Mouse (Mus musculus): ENCODE results near the gene Tapbp. TPM values are rescaled to one million over a fixed set of nuclear protein-coding genes. Genes with fewer than 3 reads are reported as not detected.

The Tapbp gene
- polyA plus RNA-seq, 1 experiment from 2014 or later, result 52.6 TPM

- Histone ChIP-seq H3K9ac (no peak overlapping the region), H3K36me3 (peaks cover 38% of the 10 kb centered on the region), H3K4me1 (no peaks in the 10 kb centered on the region), H3K27me3 (no peaks in the 10 kb centered on the region), H3K9me3 (no peaks in the 10 kb centered on the region), H3K27ac (no peak overlapping the region), H3K4me2 (no peak overlapping the region), H3K4me3 (no peak overlapping the region)
- no peak for ATAC-seq (ENCODE audit: borderline replicate concordance, extremely low read depth, low FRiP score, low TSS enrichment)
- 88% methylated on average over 17 of the region's 17 CpGs for WGBS
Measured at GRCm38 (mm10) chr17:33965082-33965845, 49.6 kb downstream of the Tapbp start.

- no peaks in the 10 kb centered on the region for H3K9me3 ChIP-seq
- ATAC-seq (ENCODE audit: borderline replicate concordance, extremely low read depth, low FRiP score, low TSS enrichment), result no peak; the same call in 1 of the 2 replicates
- no peaks in the 10 kb centered on the region for H3K4me1 ChIP-seq
- H3K27me3 ChIP-seq, result no peaks in the 10 kb centered on the region
- H3K36me3 ChIP-seq, result peaks cover 34% of the 10 kb centered on the region
- H3K27ac ChIP-seq, result no peak overlapping the region
- 73% methylated on average over 16 of the region's 16 CpGs for WGBS
- H3K9ac ChIP-seq, result no peak overlapping the region
- no peak overlapping the region for H3K4me3 ChIP-seq
- no peak overlapping the region for H3K4me2 ChIP-seq
Measured at GRCm38 (mm10) chr17:33965846-33966550, 50.3 kb downstream of the Tapbp start.

GRCm38 (mm10) chr17:33968489-33968888 lies 52.8 kb downstream of the Tapbp start:
- no peak overlapping the region for H3K4me3 ChIP-seq
- WGBS, result 2% methylated on average over 9 of the region's 9 CpGs

GRCm38 (mm10) chr17:33968927-33969326 lies 53.2 kb downstream of the Tapbp start:
- H3K27me3 ChIP-seq, result no peaks in the 10 kb centered on the region; the same call in 1 of the 2 replicates
- 28% methylated on average over 5 of the region's 5 CpGs for WGBS
- no peak for ATAC-seq (ENCODE audit: borderline replicate concordance, extremely low read depth, low FRiP score, low TSS enrichment)
- H3K4me1 ChIP-seq, result no peaks in the 10 kb centered on the region
- H3K9me3 ChIP-seq, result no peaks in the 10 kb centered on the region
- H3K4me2 ChIP-seq, result no peak overlapping the region
- H3K4me3 ChIP-seq, result no peak overlapping the region
- peaks cover 8% of the 10 kb centered on the region; the same call in 1 of the 2 replicates for H3K36me3 ChIP-seq
- no peak overlapping the region for H3K9ac ChIP-seq
- H3K27ac ChIP-seq, result no peak overlapping the region

More at GRCm38 (mm10) chr17:33968489-33968888, 52.8 kb downstream of the Tapbp start:
- peaks cover 12% of the 10 kb centered on the region for H3K36me3 ChIP-seq
- no peak overlapping the region for H3K9ac ChIP-seq
- no peak overlapping the region for H3K4me2 ChIP-seq
- no peaks in the 10 kb centered on the region for H3K9me3 ChIP-seq
- ATAC-seq (ENCODE audit: borderline replicate concordance, extremely low read depth, low FRiP score, low TSS enrichment), result peak; percentile 63
- no peaks in the 10 kb centered on the region for H3K4me1 ChIP-seq
- no peaks in the 10 kb centered on the region; the same call in 1 of the 2 replicates for H3K27me3 ChIP-seq
- no peak overlapping the region for H3K27ac ChIP-seq

- ATAC-seq (ENCODE audit: borderline replicate concordance, extremely low read depth, low FRiP score, low TSS enrichment), result no peak
- 76% methylated on average over 4 of the region's 4 CpGs for WGBS
- Histone ChIP-seq H3K36me3 (peaks cover 8% of the 10 kb centered on the region; the same call in 1 of the 2 replicates), H3K4me3 (no peak overlapping the region), H3K9ac (no peak overlapping the region), H3K27ac (no peak overlapping the region), H3K4me2 (no peak overlapping the region), H3K9me3 (no peaks in the 10 kb centered on the region), H3K4me1 (no peaks in the 10 kb centered on the region), H3K27me3 (no peaks in the 10 kb centered on the region; the same call in 1 of the 2 replicates)
Measured at GRCm38 (mm10) chr17:33969394-33969793, 53.7 kb downstream of the Tapbp start.

GRCm38 (mm10) chr17:33972691-33973090 lies 57.0 kb downstream of the Tapbp start:
- no peaks in the 10 kb centered on the region for H3K36me3 ChIP-seq
- WGBS, result 4% methylated on average over 1 of the region's 1 CpGs
- H3K4me1 ChIP-seq, result peaks cover under 1% of the 10 kb centered on the region
- H3K9me3 ChIP-seq, result no peaks in the 10 kb centered on the region
- H3K4me3 ChIP-seq, result no peak overlapping the region
- no peak overlapping the region for H3K9ac ChIP-seq
- H3K27me3 ChIP-seq, result peaks cover 19% of the 10 kb centered on the region
- no peak overlapping the region for H3K4me2 ChIP-seq
- peak; percentile 65; the same call in 1 of the 2 replicates for ATAC-seq (ENCODE audit: borderline replicate concordance, extremely low read depth, low FRiP score, low TSS enrichment)
- H3K27ac ChIP-seq, result no peak overlapping the region

GRCm38 (mm10) chr17:33973572-33973971 lies 57.9 kb downstream of the Tapbp start:
- Histone ChIP-seq H3K4me1 (peaks cover 10% of the 10 kb centered on the region), H3K36me3 (no peaks in the 10 kb centered on the region), H3K4me3 (no peak overlapping the region), H3K4me2 (no peak overlapping the region), H3K9ac (no peak overlapping the region), H3K27me3 (peaks cover 28% of the 10 kb centered on the region), H3K9me3 (no peaks in the 10 kb centered on the region), H3K27ac (no peak overlapping the region)
- ATAC-seq (ENCODE audit: borderline replicate concordance, extremely low read depth, low FRiP score, low TSS enrichment), result no peak
- WGBS, result 42% methylated on average over 3 of the region's 3 CpGs

- no peaks in the 10 kb centered on the region for H3K9me3 ChIP-seq
- peaks cover 37% of the 10 kb centered on the region for H3K4me1 ChIP-seq
- no peak for ATAC-seq (ENCODE audit: borderline replicate concordance, extremely low read depth, low FRiP score, low TSS enrichment)
- H3K4me2 ChIP-seq, result peak overlapping the region; percentile 62
- peak overlapping the region; percentile 34 for H3K4me3 ChIP-seq
- 2% methylated on average over 57 of the region's 57 CpGs for WGBS
- H3K9ac ChIP-seq, result no peak overlapping the region
- no peaks in the 10 kb centered on the region for H3K36me3 ChIP-seq
- peaks cover 46% of the 10 kb centered on the region for H3K27me3 ChIP-seq
- H3K27ac ChIP-seq, result no peak overlapping the region
Measured at GRCm38 (mm10) chr17:33977861-33978557, 62.3 kb downstream of the Tapbp start.

GRCm38 (mm10) chr17:33978631-33979031 lies 62.9 kb downstream of the Tapbp start:
- peak; percentile 44; the same call in 1 of the 2 replicates for ATAC-seq (ENCODE audit: borderline replicate concordance, extremely low read depth, low FRiP score, low TSS enrichment)
- Histone ChIP-seq H3K4me2 (peak overlapping the region; percentile 62), H3K27ac (no peak overlapping the region), H3K27me3 (peaks cover 46% of the 10 kb centered on the region), H3K9me3 (no peaks in the 10 kb centered on the region), H3K9ac (no peak overlapping the region), H3K36me3 (no peaks in the 10 kb centered on the region), H3K4me3 (peak overlapping the region; percentile 34), H3K4me1 (peaks cover 37% of the 10 kb centered on the region)
- 1% methylated on average over 16 of the region's 17 CpGs for WGBS

Data from lung, embryonic 15.5 days (tissue).